Mouse (Mus musculus) urinary bladder, postnatal 14 days (tissue): ENCODE measurements around the gene Cabp1.
A peak's percentile ranks its signal among the peaks of the same experiment; 100 is the strongest.
"Not testable (repeated sequence)": the region's sequence is repeated elsewhere in the genome, so short reads cannot be mapped to it uniquely, and the experiment has no call there.

Experiments
- DNase-seq: peaks from one replicate; pipeline ENCODE4 v3.0.0; 2021; ENCODE audit warnings: low spot score

Cabp1 gene

GRCm38 (mm10) chr5:115150991-115151390, 43.2 kb downstream of the Cabp1 start:
- DNase-seq: no peak

DNA sequence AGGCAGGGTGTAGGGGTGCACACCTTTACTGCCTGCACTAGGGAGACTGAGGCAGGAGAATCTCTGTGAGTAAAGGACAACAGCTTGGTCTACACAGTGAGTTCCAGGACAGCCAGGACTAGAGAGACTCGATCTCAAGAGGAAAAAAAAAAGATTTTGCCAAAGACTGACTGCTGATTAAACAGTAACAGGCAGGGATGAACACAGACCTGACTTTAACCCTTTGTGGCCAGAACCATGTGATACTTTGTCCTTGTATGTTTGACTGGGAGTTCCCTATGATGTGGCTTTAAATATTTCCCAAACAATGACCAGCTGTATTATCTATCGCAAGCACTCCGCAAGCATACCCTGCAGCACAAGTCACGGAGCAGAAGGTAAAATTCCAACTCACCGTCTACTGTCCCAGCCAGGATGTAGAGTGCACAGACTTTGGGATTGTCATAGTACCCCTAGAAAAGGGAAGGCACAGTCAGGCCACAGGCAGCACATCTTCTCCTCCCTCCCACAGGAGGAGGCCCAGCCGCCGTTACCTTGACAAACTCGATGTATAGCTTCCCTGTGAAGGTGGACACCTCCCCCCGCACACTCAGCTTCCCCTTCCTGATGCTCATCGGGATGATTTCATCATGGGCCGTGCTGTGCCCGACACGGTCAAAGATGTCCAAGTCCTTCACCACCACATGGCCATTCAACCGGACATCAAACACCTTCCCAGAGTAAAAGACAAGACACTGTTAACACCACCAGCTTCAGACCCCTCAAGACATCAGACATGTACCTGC, 44.3 kb downstream of the Cabp1 start:
- no peak for DNase-seq

- DNase-seq: not testable (repeated sequence)
Observed at GRCm38 (mm10) chr5:115148872-115149271, 45.3 kb downstream of the Cabp1 start.

DNA sequence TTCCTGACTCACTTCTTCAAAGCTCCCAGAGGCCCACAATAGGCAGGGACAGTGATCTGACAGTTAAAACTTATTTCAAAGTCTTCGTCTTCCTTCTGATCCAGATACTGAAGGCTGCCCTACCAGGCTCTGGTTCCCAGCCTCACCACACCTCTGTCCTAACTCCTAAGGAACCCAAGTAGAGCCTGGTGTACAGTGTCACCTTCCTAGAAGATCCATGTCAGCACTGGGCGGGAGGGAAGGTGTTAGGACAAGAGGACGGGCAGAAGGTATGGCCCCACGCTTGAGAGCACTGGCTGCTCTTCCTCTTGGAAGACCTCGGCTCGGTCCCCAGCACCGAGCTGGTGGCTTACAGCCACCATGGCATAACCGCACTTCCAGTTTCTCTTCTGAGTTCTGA, 45.8 kb downstream of the Cabp1 start:
- no peak for DNase-seq

DNA sequence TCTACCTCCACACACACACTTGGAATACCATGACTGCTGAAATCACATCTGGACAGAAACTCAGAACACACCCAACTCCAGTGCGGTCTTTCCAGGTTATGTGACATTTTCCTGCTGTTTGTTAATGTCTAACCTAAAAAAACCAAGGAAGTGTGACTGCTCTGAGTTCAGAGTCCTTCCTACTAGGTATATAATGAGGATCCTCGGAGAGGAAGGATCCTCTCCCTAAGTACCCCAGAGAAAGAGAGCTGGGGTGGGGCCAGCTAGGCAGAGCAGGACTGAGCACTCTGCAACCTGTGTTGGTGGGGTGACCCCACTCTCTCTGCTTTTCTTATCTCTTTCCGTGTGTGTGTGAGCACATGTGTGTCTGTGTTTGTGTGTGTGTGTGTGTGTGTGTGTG, 46.8 kb downstream of the Cabp1 start:
- no peak for DNase-seq

- no peak for DNase-seq
Observed at GRCm38 (mm10) chr5:115146747-115147130, 47.4 kb downstream of the Cabp1 start.

DNA sequence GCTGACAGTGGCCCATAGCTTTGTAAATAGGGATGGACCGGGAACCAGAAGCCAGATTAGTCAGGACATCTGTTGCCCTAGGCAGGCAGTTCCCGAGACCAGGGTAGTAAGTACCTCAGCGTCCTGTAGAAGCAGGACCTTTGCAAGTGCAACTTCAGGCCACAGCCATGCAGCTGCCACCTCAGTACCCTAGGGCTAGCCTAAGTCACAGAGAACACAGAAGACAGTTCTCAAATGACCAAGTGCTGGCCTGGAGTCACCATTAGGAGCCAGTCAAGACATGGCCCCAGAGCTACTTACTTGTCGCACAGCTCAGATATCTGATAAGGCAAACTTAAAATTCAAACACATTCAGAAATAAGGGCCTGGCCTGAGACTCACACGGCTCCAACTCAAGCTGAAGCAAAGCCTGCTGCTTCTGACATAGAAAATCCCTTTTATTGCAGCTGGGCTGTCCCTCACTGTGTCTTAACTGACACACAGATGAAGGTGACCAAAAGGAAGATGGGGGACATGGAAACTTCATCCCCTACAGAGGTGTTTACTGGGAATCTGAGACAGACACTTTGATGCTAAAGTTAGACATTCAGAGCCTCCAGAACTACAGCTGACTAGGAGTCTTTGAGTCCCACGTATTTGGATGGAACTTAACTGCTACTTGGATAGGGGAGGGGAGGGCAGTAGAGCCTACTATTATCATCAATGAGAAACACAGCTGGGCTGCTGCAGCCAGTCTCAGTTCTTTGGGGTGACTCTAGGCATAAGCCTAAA, 48.0 kb downstream of the Cabp1 start:
- DNase-seq: no peak

DNA sequence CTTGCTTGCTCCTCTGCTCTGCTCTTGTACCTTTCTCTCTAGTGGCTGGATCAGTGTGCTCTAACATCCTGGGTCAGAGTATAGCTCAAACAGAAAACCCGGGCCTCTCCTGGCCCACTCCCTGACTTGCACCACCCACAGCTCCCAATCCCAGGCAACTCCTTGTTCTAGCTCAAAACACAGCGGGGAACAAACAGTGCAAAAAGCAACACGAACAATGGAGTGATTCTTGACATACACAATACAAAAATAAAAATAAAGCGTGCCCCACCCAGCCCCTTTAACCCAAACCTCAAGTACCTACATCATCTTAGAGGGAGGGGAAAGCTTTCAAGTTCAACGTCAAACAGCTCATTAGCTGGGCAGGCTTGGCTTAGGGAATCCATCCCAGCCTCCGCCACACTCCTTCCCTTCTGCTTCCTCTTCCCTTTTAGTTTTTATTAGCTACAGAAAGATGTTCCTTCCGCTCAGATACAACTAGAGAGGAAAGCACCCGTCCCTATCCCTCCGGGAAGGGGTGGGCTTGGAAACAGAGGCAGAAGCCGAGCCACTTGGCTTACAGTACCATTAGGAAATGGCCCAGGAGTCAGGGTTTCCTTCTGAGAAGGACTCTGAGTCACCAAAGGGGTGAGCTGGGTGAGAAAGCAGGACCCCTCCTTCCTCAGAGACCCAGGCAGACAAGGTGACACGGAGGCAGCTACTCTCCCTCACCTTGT, 48.8 kb downstream of the Cabp1 start:
- DNase-seq: no peak

DNA sequence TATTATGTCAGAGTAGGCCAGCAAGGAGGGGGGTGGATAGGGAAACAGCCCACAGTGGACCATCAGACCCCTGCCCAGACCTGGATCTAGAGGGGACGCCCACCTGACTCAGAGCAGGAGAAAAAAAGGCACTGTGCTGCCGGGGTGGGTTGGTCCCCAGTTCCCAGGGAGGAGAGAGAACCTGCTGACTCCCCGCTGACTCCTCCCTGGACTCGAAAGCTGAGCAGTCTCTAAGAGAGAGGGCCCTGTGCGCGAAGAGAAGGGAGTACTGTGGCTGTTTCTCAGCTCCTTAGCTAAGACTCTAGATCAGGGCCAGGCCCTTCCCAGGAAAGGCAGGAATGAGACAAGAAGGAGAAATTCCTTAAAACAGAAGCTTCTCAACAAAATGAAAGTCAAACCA, 49.7 kb downstream of the Cabp1 start:
- no peak for DNase-seq

DNA sequence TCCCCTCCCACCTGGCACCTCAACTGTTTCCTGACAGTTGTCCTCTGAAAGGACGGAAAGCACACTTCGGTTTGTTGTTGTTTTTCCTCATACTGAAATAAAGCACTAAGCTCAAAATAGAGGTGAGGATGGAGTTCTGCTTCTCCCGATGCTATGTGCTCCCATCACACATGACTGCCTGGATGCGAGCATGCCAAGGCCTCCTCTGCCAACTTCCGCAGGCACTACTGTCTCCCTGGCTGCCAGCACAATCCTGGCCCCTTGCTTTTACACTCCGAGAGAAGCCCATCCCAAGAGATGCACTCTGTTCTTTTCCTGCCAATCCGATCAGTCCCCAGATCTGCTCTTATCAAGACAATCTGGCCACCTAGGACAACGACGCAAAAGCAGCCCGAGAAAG, 50.6 kb downstream of the Cabp1 start:
- DNase-seq: no peak

GRCm38 (mm10) chr5:115142166-115142697, 51.9 kb downstream of the Cabp1 start:
- DNase-seq: no peak

GRCm38 (mm10) chr5:115140726-115141125, 53.5 kb downstream of the Cabp1 start:
- no peak for DNase-seq

GRCm38 (mm10) chr5:115139124-115139523, 55.1 kb downstream of the Cabp1 start:
- no peak for DNase-seq

- DNase-seq: peak; percentile 90
Observed at GRCm38 (mm10) chr5:115134234-115135165, 59.7 kb downstream of the Cabp1 start, which contains the start of gene Unc119b. Unc119b (minus strand) TSS chr5:115134975.

- DNase-seq: no peak
Observed at GRCm38 (mm10) chr5:115133358-115134066, 60.7 kb downstream of the Cabp1 start.

- DNase-seq: no peak
Observed at GRCm38 (mm10) chr5:115132465-115132864, 61.7 kb downstream of the Cabp1 start.

- DNase-seq: no peak
Observed at GRCm38 (mm10) chr5:115129328-115129727, 64.9 kb downstream of the Cabp1 start.

- DNase-seq: no peak
Observed at GRCm38 (mm10) chr5:115127421-115128179, 66.6 kb downstream of the Cabp1 start.

DNA sequence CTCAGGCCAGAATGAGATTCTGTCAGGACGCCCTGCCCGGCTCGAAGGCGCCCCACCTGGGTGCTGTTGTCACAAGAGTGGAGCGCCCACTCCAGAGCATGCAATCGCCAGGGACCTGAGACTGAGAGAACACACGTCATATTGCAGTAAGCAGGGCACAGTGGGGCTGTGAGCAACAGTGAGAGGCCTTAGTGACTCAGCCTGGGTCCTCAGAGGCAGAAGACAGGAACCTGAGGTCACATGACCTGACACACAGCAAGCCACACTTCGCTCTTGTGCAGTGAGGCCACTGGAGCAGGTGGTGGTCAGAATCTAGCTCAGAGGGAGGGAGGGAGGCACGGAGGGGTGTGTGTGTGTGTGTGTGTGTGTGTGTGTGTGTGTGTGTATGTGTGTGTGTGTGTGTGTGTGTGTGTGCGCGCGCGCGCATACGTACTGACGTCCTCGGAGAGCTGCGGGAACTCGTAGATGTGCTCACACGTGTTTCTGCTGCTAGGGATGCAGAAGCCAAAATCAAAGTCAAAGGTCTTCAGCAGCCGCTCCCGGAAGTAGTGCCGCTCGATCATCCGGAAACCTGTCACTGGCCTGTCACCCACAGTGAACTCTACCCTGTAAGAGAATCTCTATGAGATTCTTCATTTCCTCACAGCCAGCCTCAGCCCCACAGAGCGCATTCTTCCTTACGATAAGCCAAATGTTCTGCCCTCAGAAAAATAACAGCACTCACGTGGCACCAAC, 67.4 kb downstream of the Cabp1 start:
- DNase-seq: no peak
